Mouse (Mus musculus): ENCODE results near the gene Zmpste24. TPM values are rescaled to one million over a fixed set of nuclear protein-coding genes. Genes with fewer than 3 reads are reported as not detected.

Zmpste24 gene
- total RNA-seq, 2 experiments from 2014 or later, result 23.3 to 24.5 TPM

- no peak for DNase-seq (ENCODE audit: low spot score in 2 of 2)
- intact Hi-C loops (cut with DNase I), result no loop called here
These were observed 87.1 kb downstream of the Zmpste24 start for GRCm38 (mm10) chr4:121010770-121011549.

Other genes starting within 250 kb of the Zmpste24 start
- gene Rims3, start 243.4 kb downstream of the Zmpste24 start, total RNA-seq (2021), result 10 to 100 TPM; 40.9 to 49.1 TPM
- 10 to 100 TPM in 1 of 2 experiments, 1 to 10 TPM in 1; 9.3 to 11.6 TPM for gene Exo5, start 173.2 kb downstream of the Zmpste24 start, total RNA-seq (2021)
- gene Zfp69, start 146.5 kb downstream of the Zmpste24 start, total RNA-seq (2021), result 1 to 10 TPM; 1.8 TPM
- 100 to 1,000 TPM; 160 to 163 TPM for gene Smap2, start 81.0 kb downstream of the Zmpste24 start, total RNA-seq (2021)
- 10 to 100 TPM; 10.2 to 12.7 TPM for gene Col9a2, start 58.9 kb downstream of the Zmpste24 start, total RNA-seq (2021)
- gene Tmco2, start 11.0 kb upstream of the Zmpste24 start, total RNA-seq (2021), result not detected
- 10 to 100 TPM; 27.7 to 28.0 TPM for gene Rlf, start 116.8 kb upstream of the Zmpste24 start, total RNA-seq (2021)
- not detected for gene Gm12888, start 226.7 kb upstream of the Zmpste24 start, total RNA-seq (2021)